Mouse (Mus musculus): ENCODE results near the gene 1110012L19Rik. TPM values are rescaled to one million over a fixed set of nuclear protein-coding genes. Genes with fewer than 3 reads are reported as not detected.
"Not testable (repeated sequence)": the region's sequence is repeated elsewhere in the genome, so short reads cannot be mapped to it uniquely, and the experiment has no call there.

Gene 1110012L19Rik
- 6.8 and 14.3 TPM in 2 replicates for total RNA-seq (2014; fragmentation: Nextera tagmentation)
- 31.2 and 32.8 TPM in 2 replicates for total RNA-seq (2017)

- peak; percentile 98 for ATAC-seq (replicated peaks; ENCODE audit: poor library complexity, severe bottlenecking)
Observed at GRCm38 (mm10) chrX:70385276-70385961, at the start of gene 1110012L19Rik. Gene 1110012L19Rik, plus strand, starts transcription at chrX:70385877.

- ATAC-seq (replicated peaks; ENCODE audit: poor library complexity, severe bottlenecking) = no peak
Observed at GRCm38 (mm10) chrX:70362985-70363384, 22.7 kb upstream of the 1110012L19Rik start.

DNA sequence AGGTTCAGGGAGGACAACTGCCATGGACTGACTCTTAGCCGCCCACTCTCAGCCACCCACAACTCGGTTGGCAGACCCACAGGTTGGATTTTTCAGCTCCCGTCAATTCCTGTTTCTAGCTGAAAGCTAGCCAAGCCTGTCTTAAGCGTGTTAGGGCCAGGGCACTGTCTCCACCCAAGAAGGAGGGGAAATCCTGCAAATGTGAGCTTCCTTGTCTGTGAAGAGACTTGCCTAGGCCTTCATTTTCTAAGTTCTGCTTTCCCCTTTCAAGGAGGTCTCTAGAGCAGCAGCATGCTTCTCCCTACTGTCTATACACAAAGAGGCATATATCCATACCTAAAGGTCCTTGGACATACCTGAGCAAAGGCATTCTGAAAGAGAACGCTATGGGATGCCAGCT is 22.2 kb upstream of the 1110012L19Rik start:
- peak; percentile 24 for ATAC-seq (replicated peaks; ENCODE audit: poor library complexity, severe bottlenecking)

DNA sequence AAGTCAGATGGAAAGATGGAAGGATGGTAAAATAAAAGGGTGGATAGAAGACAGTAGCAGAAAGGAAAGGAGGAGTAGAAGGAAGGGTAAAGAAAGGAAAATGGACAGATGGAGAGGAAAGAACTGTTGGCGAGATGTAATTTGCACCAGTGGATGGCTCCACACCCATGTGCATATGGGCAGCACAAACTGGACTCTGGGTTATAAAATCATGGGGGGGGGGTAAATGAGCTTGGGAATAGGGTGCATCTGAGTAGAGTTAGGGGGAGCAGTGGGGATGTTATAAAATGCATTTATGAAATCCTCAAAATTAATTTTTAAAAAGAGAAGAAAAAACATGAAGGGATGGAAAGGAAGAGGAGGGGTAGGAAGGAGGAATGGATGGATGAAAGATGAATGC is 21.5 kb upstream of the 1110012L19Rik start:
- no peak for ATAC-seq (replicated peaks; ENCODE audit: poor library complexity, severe bottlenecking)

- peak; percentile 96 for ATAC-seq (replicated peaks; ENCODE audit: poor library complexity, severe bottlenecking)
Observed at GRCm38 (mm10) chrX:70364661-70365613, 20.7 kb upstream of the 1110012L19Rik start, which contains the start of gene Ids. Gene Ids, minus strand, starts transcription at chrX:70365084.

- peak; percentile 60 for ATAC-seq (replicated peaks; ENCODE audit: poor library complexity, severe bottlenecking)
Observed at GRCm38 (mm10) chrX:70369758-70370157, 15.9 kb upstream of the 1110012L19Rik start.

GRCm38 (mm10) chrX:70374469-70375110 is 11.1 kb upstream of the 1110012L19Rik start:
- ATAC-seq (replicated peaks; ENCODE audit: poor library complexity, severe bottlenecking) = peak; percentile 87

DNA sequence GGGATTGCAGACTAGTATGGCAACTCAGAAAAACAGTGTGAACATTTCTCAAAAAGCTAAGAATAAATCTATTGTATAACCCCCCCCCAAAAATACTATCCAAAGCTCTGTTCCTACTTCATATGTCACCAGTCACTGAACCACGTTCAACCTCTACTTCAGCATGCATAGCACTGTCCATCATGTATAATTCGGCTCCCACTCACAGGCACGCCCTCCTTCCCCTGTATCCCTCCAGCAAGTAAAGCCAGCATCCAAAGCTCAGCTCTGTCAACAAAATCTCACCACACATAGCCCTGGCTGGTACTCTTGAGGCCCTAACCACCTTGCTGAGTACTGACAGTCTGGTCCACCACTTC is 781 bp upstream of the 1110012L19Rik start:
- ATAC-seq (replicated peaks; ENCODE audit: poor library complexity, severe bottlenecking) = no peak

- ATAC-seq (replicated peaks; ENCODE audit: poor library complexity, severe bottlenecking) = peak; percentile 17
Observed at GRCm38 (mm10) chrX:70385962-70386351, 280 bp downstream of the 1110012L19Rik start.

GRCm38 (mm10) chrX:70392636-70393035 is 7.0 kb downstream of the 1110012L19Rik start:
- not testable (repeated sequence) for ATAC-seq (replicated peaks; ENCODE audit: poor library complexity, severe bottlenecking)

GRCm38 (mm10) chrX:70425473-70425872 is 39.8 kb downstream of the 1110012L19Rik start:
- peak; percentile 82 for ATAC-seq (replicated peaks; ENCODE audit: poor library complexity, severe bottlenecking)

Other genes starting within 250 kb of the 1110012L19Rik start
- 12.1 and 13.0 TPM in 2 replicates for gene Ids, start 20.8 kb upstream of the 1110012L19Rik start, total RNA-seq (2014; fragmentation: Nextera tagmentation)
- 5.3 TPM in 2 replicates for gene Ids, start 20.8 kb upstream of the 1110012L19Rik start, total RNA-seq (2017)
- 23.1 and 38.9 TPM in 2 replicates for gene Tmem185a, start 91.3 kb downstream of the 1110012L19Rik start, total RNA-seq (2014; fragmentation: Nextera tagmentation)
- gene Tmem185a, start 91.3 kb downstream of the 1110012L19Rik start, total RNA-seq (2017) = 14.6 and 22.0 TPM in 2 replicates